Mouse (Mus musculus): ENCODE data around the gene Zfp341. TPM values are rescaled to one million over a fixed set of nuclear protein-coding genes. Genes with fewer than 3 reads are reported as not detected.

The Zfp341 gene
- total and polyA plus RNA-seq, 2 experiments from 2014 or later, result 1.4 to 10.2 TPM

- Histone ChIP-seq H3K36me3 (ENCODE audit: insufficient read depth) (no peaks in the 10 kb centered on the region), H3K4me3 (ENCODE audit: low read depth, low read length) (no peak overlapping the region), H3K4me2 (ENCODE audit: low read depth) (peak overlapping the region; percentile 71; the same call in 1 of the 2 replicates), H3K27ac (ENCODE audit: low read depth, low read length) (no peak overlapping the region), H3K9me3 (ENCODE audit: low read length) (no peaks in the 10 kb centered on the region), H3K9ac (0 out of 2 replicates have a peak overlapping the region, but pooled peaks have one; percentile 89), H3K27me3 (ENCODE audit: insufficient read depth, low read length) (no peaks in the 10 kb centered on the region), H3K4me1 (ENCODE audit: insufficient read depth) (0 out of 2 replicates have a peak, but pooled peaks cover 9% of the 10 kb centered on the region)
- DNase-seq, result no peak
- ATAC-seq, result no peak
- no peak for TF ChIP-seq CTCF (IDR thresholded peaks at IDR 0.05; ENCODE audit: low read depth)
- 71% methylated on average over 19 of the region's 19 CpGs for WGBS
Observed at GRCm38 (mm10) chr2:154614841-154615576, 1.9 kb downstream of the Zfp341 start.

- WGBS, result 95% methylated on average over 5 of the region's 5 CpGs
- no peaks in the 10 kb centered on the region for H3K27me3 ChIP-seq (ENCODE audit: insufficient read depth, low read length)
- 0 out of 2 replicates have a peak, but pooled peaks cover 9% of the 10 kb centered on the region for H3K4me1 ChIP-seq (ENCODE audit: insufficient read depth)
- no peak for DNase-seq
- H3K4me3 ChIP-seq (ENCODE audit: low read depth, low read length), result no peak overlapping the region
- no peak overlapping the region for H3K4me2 ChIP-seq (ENCODE audit: low read depth)
- H3K9me3 ChIP-seq (ENCODE audit: low read length), result no peaks in the 10 kb centered on the region
- TF ChIP-seq CTCF (IDR thresholded peaks at IDR 0.05; ENCODE audit: low read depth), result no peak
- H3K27ac ChIP-seq (ENCODE audit: low read depth, low read length), result no peak overlapping the region
- H3K36me3 ChIP-seq (ENCODE audit: insufficient read depth), result no peaks in the 10 kb centered on the region
- no peak overlapping the region for H3K9ac ChIP-seq
- ATAC-seq, result no peak
Observed at GRCm38 (mm10) chr2:154615674-154616073, 2.6 kb downstream of the Zfp341 start.

DNA sequence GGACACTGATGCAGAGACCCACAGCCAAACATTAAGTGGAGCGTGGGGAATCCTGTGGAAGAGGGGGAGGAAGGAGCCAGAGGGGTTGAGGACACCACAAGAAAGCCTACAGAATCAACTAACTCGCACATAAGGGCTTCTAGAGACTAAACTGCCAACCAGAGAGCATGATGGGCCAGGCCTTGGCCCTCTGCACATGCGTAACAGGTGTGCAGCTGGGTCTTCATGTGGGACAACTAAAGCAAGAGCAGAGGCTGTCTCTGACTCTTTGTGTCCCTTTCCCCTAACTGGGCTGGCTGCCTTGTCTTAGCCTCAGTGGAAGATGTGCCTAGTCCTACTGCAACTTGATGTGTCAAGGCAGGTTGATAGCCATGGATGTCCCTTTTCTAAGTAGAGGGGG lies 4.0 kb downstream of the Zfp341 start:
- H3K4me1 ChIP-seq (ENCODE audit: insufficient read depth), result 0 out of 2 replicates have a peak, but pooled peaks cover 9% of the 10 kb centered on the region
- no peak for DNase-seq
- WGBS, result 86% methylated on average over 3 of the region's 3 CpGs
- H3K36me3 ChIP-seq (ENCODE audit: insufficient read depth), result no peaks in the 10 kb centered on the region
- no peak overlapping the region for H3K4me2 ChIP-seq (ENCODE audit: low read depth)
- no peaks in the 10 kb centered on the region for H3K27me3 ChIP-seq (ENCODE audit: insufficient read depth, low read length)
- no peak for TF ChIP-seq CTCF (IDR thresholded peaks at IDR 0.05; ENCODE audit: low read depth)
- no peak overlapping the region for H3K4me3 ChIP-seq (ENCODE audit: low read depth, low read length)
- no peaks in the 10 kb centered on the region for H3K9me3 ChIP-seq (ENCODE audit: low read length)
- no peak overlapping the region for H3K9ac ChIP-seq
- ATAC-seq, result no peak
- H3K27ac ChIP-seq (ENCODE audit: low read depth, low read length), result no peak overlapping the region

DNA sequence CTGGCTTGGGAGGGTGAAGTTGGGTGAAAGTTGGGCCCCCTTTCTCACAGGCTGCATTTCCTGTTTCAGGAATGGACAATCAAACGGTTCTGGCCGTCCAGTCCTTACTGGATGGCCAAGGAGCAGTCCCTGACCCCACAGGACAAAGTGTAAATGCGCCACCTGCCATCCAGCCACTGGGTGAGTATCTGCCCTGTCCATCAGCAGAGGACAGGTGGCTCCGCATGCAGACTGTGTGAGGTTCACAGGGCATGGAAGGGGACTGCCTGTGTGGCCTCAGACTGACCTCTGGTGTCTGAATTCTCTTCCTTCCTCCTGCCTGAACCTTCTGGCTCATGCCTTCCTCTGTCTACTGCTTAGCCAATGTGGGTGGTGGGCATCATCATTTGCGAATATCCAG lies 8.6 kb downstream of the Zfp341 start:
- ATAC-seq (no peak), DNase-seq (no peak)
- H3K27me3 ChIP-seq (ENCODE audit: insufficient read depth, low read length), result no peaks in the 10 kb centered on the region
- H3K4me3 ChIP-seq (ENCODE audit: low read depth, low read length), result no peak overlapping the region
- H3K4me2 ChIP-seq (ENCODE audit: low read depth), result no peak overlapping the region
- no peak overlapping the region for H3K9ac ChIP-seq
- 89% methylated on average over 5 of the region's 5 CpGs for WGBS
- H3K4me1 ChIP-seq (ENCODE audit: insufficient read depth), result no peaks in the 10 kb centered on the region
- H3K9me3 ChIP-seq (ENCODE audit: low read length), result no peaks in the 10 kb centered on the region
- no peak for TF ChIP-seq CTCF (IDR thresholded peaks at IDR 0.05; ENCODE audit: low read depth)
- no peak overlapping the region for H3K27ac ChIP-seq (ENCODE audit: low read depth, low read length)
- H3K36me3 ChIP-seq (ENCODE audit: insufficient read depth), result peaks cover 39% of the 10 kb centered on the region

GRCm38 (mm10) chr2:154624137-154624536 lies 11.0 kb downstream of the Zfp341 start:
- Histone ChIP-seq H3K4me3 (ENCODE audit: low read depth, low read length) (no peak overlapping the region), H3K27me3 (ENCODE audit: insufficient read depth, low read length) (no peaks in the 10 kb centered on the region), H3K9me3 (ENCODE audit: low read length) (no peaks in the 10 kb centered on the region), H3K4me1 (ENCODE audit: insufficient read depth) (no peaks in the 10 kb centered on the region), H3K36me3 (ENCODE audit: insufficient read depth) (peaks cover 56% of the 10 kb centered on the region), H3K9ac (no peak overlapping the region), H3K27ac (ENCODE audit: low read depth, low read length) (no peak overlapping the region), H3K4me2 (ENCODE audit: low read depth) (no peak overlapping the region)
- ATAC-seq (no peak), DNase-seq (no peak)
- no peak for TF ChIP-seq CTCF (IDR thresholded peaks at IDR 0.05; ENCODE audit: low read depth)

GRCm38 (mm10) chr2:154630531-154630930 lies 17.4 kb downstream of the Zfp341 start:
- WGBS, result 77% methylated on average over 5 of the region's 5 CpGs
- no peak overlapping the region for H3K4me3 ChIP-seq (ENCODE audit: low read depth, low read length)
- ATAC-seq (no peak), DNase-seq (no peak)
- H3K27me3 ChIP-seq (ENCODE audit: insufficient read depth, low read length), result no peaks in the 10 kb centered on the region
- H3K9ac ChIP-seq, result no peak overlapping the region
- H3K4me1 ChIP-seq (ENCODE audit: insufficient read depth), result no peaks in the 10 kb centered on the region
- H3K4me2 ChIP-seq (ENCODE audit: low read depth), result no peak overlapping the region
- H3K36me3 ChIP-seq (ENCODE audit: insufficient read depth), result peaks cover 70% of the 10 kb centered on the region
- H3K9me3 ChIP-seq (ENCODE audit: low read length), result no peaks in the 10 kb centered on the region
- no peak for TF ChIP-seq CTCF (IDR thresholded peaks at IDR 0.05; ENCODE audit: low read depth)
- no peak overlapping the region for H3K27ac ChIP-seq (ENCODE audit: low read depth, low read length)

DNA sequence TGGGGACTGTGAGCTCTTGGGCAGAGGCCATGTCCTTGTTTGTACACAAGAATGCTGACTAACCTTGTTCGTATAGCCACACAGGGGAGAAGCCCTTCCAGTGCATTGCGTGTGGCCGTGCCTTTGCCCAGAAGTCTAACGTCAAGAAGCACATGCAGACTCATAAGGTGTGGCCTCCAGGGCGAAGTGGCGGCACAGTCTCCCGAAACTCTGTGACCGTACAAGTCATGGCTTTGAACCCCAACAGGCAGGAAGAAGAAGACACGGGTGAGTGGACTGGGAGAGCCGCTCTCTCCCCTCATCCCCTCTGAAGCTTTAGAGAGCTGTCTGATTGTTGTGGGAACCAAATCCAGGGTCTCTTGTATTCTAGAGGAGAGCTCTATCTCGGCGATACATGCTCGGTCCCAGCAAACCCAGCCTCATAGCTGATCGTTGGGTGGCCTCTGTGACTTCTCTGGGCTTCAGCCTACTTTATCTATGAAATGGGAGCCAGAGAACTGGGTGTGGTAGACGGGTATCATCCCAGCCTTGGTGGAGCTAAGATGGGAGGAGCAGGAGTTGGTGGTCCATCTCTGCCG lies 19.2 kb downstream of the Zfp341 start:
- peaks cover 68% of the 10 kb centered on the region for H3K36me3 ChIP-seq (ENCODE audit: insufficient read depth)
- no peaks in the 10 kb centered on the region for H3K27me3 ChIP-seq (ENCODE audit: insufficient read depth, low read length)
- no peak for TF ChIP-seq CTCF (IDR thresholded peaks at IDR 0.05; ENCODE audit: low read depth)
- H3K4me2 ChIP-seq (ENCODE audit: low read depth), result no peak overlapping the region
- no peak overlapping the region for H3K9ac ChIP-seq
- DNase-seq (no peak), ATAC-seq (no peak)
- no peaks in the 10 kb centered on the region for H3K4me1 ChIP-seq (ENCODE audit: insufficient read depth)
- no peak overlapping the region for H3K4me3 ChIP-seq (ENCODE audit: low read depth, low read length)
- no peaks in the 10 kb centered on the region for H3K9me3 ChIP-seq (ENCODE audit: low read length)
- H3K27ac ChIP-seq (ENCODE audit: low read depth, low read length), result no peak overlapping the region
- 95% methylated on average over 16 of the region's 16 CpGs for WGBS
